Mouse (Mus musculus) heart, embryonic 13.5 days (tissue): ENCODE measurements at regions not wholly inside any gene's neighbourhood (a gene's known extent, or its start where the extent isn't known, plus 50 kb on each side); places are given as distances from the start of the nearest gene placed in this dataset.
"Not testable (repeated sequence)": the region's sequence is repeated elsewhere in the genome, so short reads cannot be mapped to it uniquely, and the experiment has no call there.

Experiments used
- ATAC-seq: fragments of 200-750 bp; cut with Nextera tagmentation; 2 replicates; pipeline ENCODE4 v1.8.0; 2017; ENCODE audit warnings: moderate TSS enrichment; ENCODE audit not compliant: insufficient number of reproducible peaks, low FRiP score, low TSS enrichment; ENCODE audit errors: extremely low read depth
- H3K27ac ChIP-seq: fragments of 300-500 bp; sonication (generic); replicated peaks from 2 replicates; pipeline ENCODE4 v1.5.1; 2015; ENCODE audit warnings: moderate library complexity, mild to moderate bottlenecking, inconsistent platforms
- H3K27me3 ChIP-seq: fragments of 300-500 bp; sonication (generic); replicated peaks from 2 replicates; pipeline ENCODE4 v1.6.1; 2015; ENCODE audit warnings: mild to moderate bottlenecking, inconsistent platforms
- H3K36me3 ChIP-seq: fragments of 300-500 bp; sonication (generic); 2 replicates; pipeline ENCODE4 v1.6.1; 2015; ENCODE audit warnings: mild to moderate bottlenecking, inconsistent platforms
- H3K4me1 ChIP-seq: fragments of 300-500 bp; sonication (generic); 2 replicates; pipeline ENCODE4 v1.6.1; 2015; ENCODE audit warnings: inconsistent platforms
- H3K4me2 ChIP-seq: fragments of 300-500 bp; sonication (generic); 2 replicates; pipeline ENCODE4 v1.6.1; 2015; ENCODE audit warnings: inconsistent platforms, mild to moderate bottlenecking, moderate library complexity
- H3K4me3 ChIP-seq: fragments of 300-500 bp; sonication (generic); 2 replicates; pipeline ENCODE4 v1.5.1; 2015; ENCODE audit warnings: moderate library complexity, mild to moderate bottlenecking, inconsistent platforms
- H3K9ac ChIP-seq: fragments of 300-500 bp; sonication (generic); 2 replicates; pipeline ENCODE4 v1.6.1; 2015; ENCODE audit warnings: inconsistent platforms, mild to moderate bottlenecking, moderate library complexity
- H3K9me3 ChIP-seq: fragments of 300-500 bp; sonication (generic); 2 replicates; pipeline ENCODE4 v1.6.1; 2016; ENCODE audit warnings: inconsistent platforms
- WGBS: fragments of 180-500 bp; shearing (Covaris S2); methylation state at CpG from one replicate; pipeline ENCODE4 v1.1.7; 2015; ENCODE audit warnings: mixed read lengths; 5-methylcytosine and 5-hydroxymethylcytosine counted together

- WGBS: 57% methylated on average over 6 of the region's 6 CpGs
- H3K36me3 ChIP-seq, H3K27ac ChIP-seq, H3K27me3 ChIP-seq, H3K4me2 ChIP-seq, H3K4me3 ChIP-seq, H3K9me3 ChIP-seq, ATAC-seq, H3K4me1 ChIP-seq, H3K9ac ChIP-seq: not testable (repeated sequence)
These were observed 127.3 kb upstream of the Tram1l1 start for GRCm38 (mm10) chr3:124193331-124193730.

- not testable (repeated sequence) for H3K27ac ChIP-seq, H3K4me3 ChIP-seq, H3K36me3 ChIP-seq, H3K27me3 ChIP-seq, H3K9me3 ChIP-seq, ATAC-seq, H3K9ac ChIP-seq, H3K4me2 ChIP-seq, H3K4me1 ChIP-seq
- WGBS: 78% methylated on average over 9 of the region's 9 CpGs
These were observed 120.3 kb upstream of the Tram1l1 start for GRCm38 (mm10) chr3:124200226-124200940.

- no peak for ATAC-seq
- H3K9ac ChIP-seq: no peak overlapping the region
- H3K36me3 ChIP-seq: no peaks in the 10 kb centered on the region
- no peaks in the 10 kb centered on the region for H3K9me3 ChIP-seq
- H3K27ac ChIP-seq: no peak overlapping the region
- 77% methylated on average over 2 of the region's 2 CpGs for WGBS
- no peaks in the 10 kb centered on the region for H3K4me1 ChIP-seq
- H3K4me3 ChIP-seq: no peak overlapping the region
- no peak overlapping the region for H3K4me2 ChIP-seq
- no peaks in the 10 kb centered on the region for H3K27me3 ChIP-seq
These were observed 103.5 kb upstream of the Tram1l1 start for GRCm38 (mm10) chr3:124217131-124217530.

GRCm38 (mm10) chr3:124225982-124226381 is 94.7 kb upstream of the Tram1l1 start:
- 77% methylated on average over 4 of the region's 4 CpGs for WGBS
- Histone ChIP-seq H3K9ac (no peak overlapping the region), H3K4me2 (no peak overlapping the region), H3K27ac (no peak overlapping the region), H3K4me3 (no peak overlapping the region), H3K36me3 (no peaks in the 10 kb centered on the region), H3K4me1 (no peaks in the 10 kb centered on the region), H3K27me3 (no peaks in the 10 kb centered on the region), H3K9me3 (no peaks in the 10 kb centered on the region)
- ATAC-seq: no peak

GRCm38 (mm10) chr3:124227701-124228100 is 93.0 kb upstream of the Tram1l1 start:
- Histone ChIP-seq H3K4me1 (no peaks in the 10 kb centered on the region), H3K27me3 (no peaks in the 10 kb centered on the region), H3K4me3 (no peak overlapping the region), H3K9me3 (no peaks in the 10 kb centered on the region), H3K27ac (no peak overlapping the region), H3K9ac (no peak overlapping the region), H3K36me3 (no peaks in the 10 kb centered on the region), H3K4me2 (no peak overlapping the region)
- no peak for ATAC-seq

- no peak overlapping the region for H3K27ac ChIP-seq
- H3K4me3 ChIP-seq: no peak overlapping the region
- H3K36me3 ChIP-seq: no peaks in the 10 kb centered on the region
- WGBS: 68% methylated on average over 5 of the region's 5 CpGs
- no peak for ATAC-seq
- no peaks in the 10 kb centered on the region for H3K27me3 ChIP-seq
- H3K9me3 ChIP-seq: no peaks in the 10 kb centered on the region
- H3K4me1 ChIP-seq: no peaks in the 10 kb centered on the region
- H3K4me2 ChIP-seq: no peak overlapping the region
- no peak overlapping the region for H3K9ac ChIP-seq
These were observed 79.5 kb upstream of the Tram1l1 start for GRCm38 (mm10) chr3:124240936-124241733.

- Histone ChIP-seq H3K27ac (no peak overlapping the region), H3K4me2 (no peak overlapping the region), H3K36me3 (no peaks in the 10 kb centered on the region), H3K27me3 (no peaks in the 10 kb centered on the region), H3K4me1 (no peaks in the 10 kb centered on the region), H3K9ac (no peak overlapping the region), H3K4me3 (no peak overlapping the region), H3K9me3 (no peaks in the 10 kb centered on the region)
- 88% methylated on average over 1 of the region's 1 CpGs for WGBS
- ATAC-seq: no peak
These were observed 79.0 kb upstream of the Tram1l1 start for GRCm38 (mm10) chr3:124241734-124242006.

GRCm38 (mm10) chr3:124262150-124262549 is 58.5 kb upstream of the Tram1l1 start:
- 69% methylated on average over 3 of the region's 3 CpGs for WGBS
- Histone ChIP-seq H3K4me3 (no peak overlapping the region), H3K4me1 (no peaks in the 10 kb centered on the region), H3K27ac (no peak overlapping the region), H3K9ac (no peak overlapping the region), H3K4me2 (no peak overlapping the region), H3K9me3 (no peaks in the 10 kb centered on the region), H3K27me3 (no peaks in the 10 kb centered on the region), H3K36me3 (no peaks in the 10 kb centered on the region)
- ATAC-seq: no peak

- Histone ChIP-seq H3K27me3 (no peaks in the 10 kb centered on the region), H3K9me3 (no peaks in the 10 kb centered on the region), H3K4me3 (no peak overlapping the region), H3K4me1 (no peaks in the 10 kb centered on the region), H3K9ac (no peak overlapping the region), H3K4me2 (no peak overlapping the region), H3K36me3 (no peaks in the 10 kb centered on the region), H3K27ac (no peak overlapping the region)
- ATAC-seq: no peak
- 62% methylated on average over 5 of the region's 5 CpGs for WGBS
These were observed 53.8 kb upstream of the Tram1l1 start for GRCm38 (mm10) chr3:124266821-124267220.

- H3K4me3 ChIP-seq: no peak overlapping the region
- no peak overlapping the region for H3K4me2 ChIP-seq
- no peaks in the 10 kb centered on the region for H3K9me3 ChIP-seq
- no peak overlapping the region for H3K9ac ChIP-seq
- no peaks in the 10 kb centered on the region for H3K4me1 ChIP-seq
- H3K36me3 ChIP-seq: no peaks in the 10 kb centered on the region
- H3K27me3 ChIP-seq: no peaks in the 10 kb centered on the region
- ATAC-seq: no peak
- H3K27ac ChIP-seq: no peak overlapping the region
- 71% methylated on average over 5 of the region's 5 CpGs for WGBS
These were observed 50.1 kb upstream of the Tram1l1 start for GRCm38 (mm10) chr3:124270506-124270905.
